ENCODE assay signal across 22 mouse cellular contexts in genomic region chr17:5650124-5650523, GRCm38 (mm10).
DNase-seq lines count a peak whose midpoint lies in the region; ATAC-seq and TF ChIP-seq lines count a peak whose summit lies in the region.
"Had no signal": no experiment of that assay in that cellular context is flagged by ENCODE, and none has a peak within 500 bp of the region (broad histone marks: within the 10 kb centered on the region; RNA-seq: fewer than 3 reads in every experiment).

No protein-coding gene starts in this region.

- ATAC-seq in activated CD4-positive, CD25-positive, alpha-beta regulatory T cell, adult 4 months: peak; percentile 29
- peak; percentile 25 for ATAC-seq in inflammation-experienced regulatory T-cells, adult 6 months
- ATAC-seq in midbrain, embryonic 15.5 days (replicated peaks): no peak
- ATAC-seq: CD4-positive, CD25-positive, alpha-beta regulatory T cell, adult 4 months; forebrain, embryonic 14.5 days; forebrain, postnatal 0 days had no signal

- no peak for TF ChIP-seq CTCF in MEL (IDR thresholded peaks at IDR 0.05 in 2 of 3, conservative IDR thresholded peaks at IDR 0.05 in 1 of 3; ENCODE audit: control insufficient read depth in 1 of 3, insufficient read depth in 1 of 3, low read depth in 2 of 3, low read length in 3 of 3, poor library complexity in 1 of 3, severe bottlenecking in 1 of 3)

- TF ChIP-seq POLR2A in MEL (IDR thresholded peaks at IDR 0.05; ENCODE audit: control insufficient read depth in 1 of 2, insufficient read depth in 1 of 2, low read depth in 1 of 2, low read length in 2 of 2, poor library complexity in 1 of 2): no peak; a peak in 1 of 4 replicates

- H3K27me3 ChIP-seq in MEL (ENCODE audit: control insufficient read depth in 1 of 2, insufficient read depth in 2 of 2, low read length in 2 of 2): no peaks in the 10 kb centered on the region
- H3K27me3 ChIP-seq in midbrain, embryonic 15.5 days (replicated peaks): no peaks in the 10 kb centered on the region
- H3K27me3 ChIP-seq: embryonic facial prominence, embryonic 12.5 days; embryonic facial prominence, embryonic 15.5 days; hindbrain, embryonic 12.5 days; hindbrain, embryonic 15.5 days had no signal

- peaks cover 0 to 13% of the 10 kb centered on the region in 2 experiments; a peak in 2 of 4 replicates for H3K36me3 ChIP-seq in MEL (ENCODE audit: control insufficient read depth in 1 of 2, insufficient read depth in 2 of 2, low read length in 2 of 2)
- H3K36me3 ChIP-seq in midbrain, embryonic 15.5 days (replicated peaks): no peaks in the 10 kb centered on the region
- H3K36me3 ChIP-seq: embryonic facial prominence, embryonic 12.5 days; embryonic facial prominence, embryonic 15.5 days; hindbrain, embryonic 12.5 days; hindbrain, embryonic 15.5 days had no signal

- TF ChIP-seq EP300 in MEL (IDR thresholded peaks at IDR 0.05; ENCODE audit: low read depth in 1 of 2, low read length in 2 of 2): no peak; a peak in 2 of 4 replicates

- TF ChIP-seq RAD21 in MEL (IDR thresholded peaks at IDR 0.05; ENCODE audit: low read depth, low read length): no peak

- DNase-seq in MEL (ENCODE audit: low read depth, low spot score): peak; percentile 85
- peak; percentile 24 for DNase-seq in thymus, postnatal 4 days
- DNase-seq in kidney, postnatal 10 days: no peak
- DNase-seq: adrenal gland, postnatal 10 days; adrenal gland, postnatal 36 days; cerebellum, adult 11 months; cerebellum, adult 2 months; cerebellum, adult 9-11 months; cerebellum, postnatal 25 days; forebrain, postnatal 0 days; gastrocnemius, adult 2 months; gastrocnemius, postnatal 14 days had no signal

- no peak overlapping the region for H3K4me2 ChIP-seq in midbrain, embryonic 15.5 days
- H3K4me2 ChIP-seq: embryonic facial prominence, embryonic 12.5 days; embryonic facial prominence, embryonic 15.5 days; heart, embryonic 11.5 days; hindbrain, embryonic 12.5 days; hindbrain, embryonic 15.5 days had no signal

- H3K79me2 ChIP-seq in MEL (ENCODE audit: control insufficient read depth, insufficient read depth, low read length, poor library complexity): no peaks in the 10 kb centered on the region

- H3K9me3 ChIP-seq in MEL (replicated peaks; ENCODE audit: insufficient read depth, low read length): no peaks in the 10 kb centered on the region
- H3K9me3 ChIP-seq in midbrain, embryonic 15.5 days: no peaks in the 10 kb centered on the region
- H3K9me3 ChIP-seq: embryonic facial prominence, embryonic 12.5 days; embryonic facial prominence, embryonic 15.5 days; hindbrain, embryonic 12.5 days; hindbrain, embryonic 15.5 days had no signal

- peak overlapping the region; percentile 25 for H3K9ac ChIP-seq in MEL (ENCODE audit: control insufficient read depth, low read depth, low read length, poor library complexity, severe bottlenecking)
- H3K9ac ChIP-seq in midbrain, embryonic 15.5 days: no peak overlapping the region
- H3K9ac ChIP-seq: embryonic facial prominence, embryonic 12.5 days; embryonic facial prominence, embryonic 15.5 days; forebrain, postnatal 0 days; hindbrain, embryonic 12.5 days; hindbrain, embryonic 15.5 days had no signal

- H3K4me3 ChIP-seq in MEL (ENCODE audit: control insufficient read depth in 1 of 2, insufficient read depth in 1 of 2, low read depth in 2 of 2, low read length in 2 of 2): peak overlapping the region; percentile 27 to 52
- no peak overlapping the region for H3K4me3 ChIP-seq in midbrain, embryonic 15.5 days
- H3K4me3 ChIP-seq: embryonic facial prominence, embryonic 12.5 days; embryonic facial prominence, embryonic 15.5 days; gastrocnemius, adult 2 months; hindbrain, embryonic 12.5 days; hindbrain, embryonic 15.5 days had no signal

- 90% methylated on average over 4 of the region's 4 CpGs for WGBS in midbrain, embryonic 15.5 days

- H3K27ac ChIP-seq in MEL (ENCODE audit: control insufficient read depth, low read depth, low read length): peak overlapping the region; percentile 86
- no peak overlapping the region for H3K27ac ChIP-seq in midbrain, embryonic 15.5 days
- H3K27ac ChIP-seq: embryonic facial prominence, embryonic 12.5 days; embryonic facial prominence, embryonic 15.5 days; gastrocnemius, adult 2 months; hindbrain, embryonic 12.5 days; hindbrain, embryonic 15.5 days had no signal

- H3K4me1 ChIP-seq in MEL (ENCODE audit: control insufficient read depth in 1 of 2, insufficient read depth in 2 of 2, low read length in 2 of 2): peaks cover 7 to 14% of the 10 kb centered on the region in 2 experiments
- H3K4me1 ChIP-seq in midbrain, embryonic 15.5 days: no peaks in the 10 kb centered on the region
- H3K4me1 ChIP-seq: embryonic facial prominence, embryonic 12.5 days; embryonic facial prominence, embryonic 15.5 days; hindbrain, embryonic 12.5 days; hindbrain, embryonic 15.5 days had no signal

TF ChIP-seq in MEL, 35 proteins besides CTCF, POLR2A, EP300 and RAD21:
- TF ChIP-seq MYB (IDR thresholded peaks at IDR 0.05; ENCODE audit: low read depth, low read length) (no peak), JUND (IDR thresholded peaks at IDR 0.05; ENCODE audit: low read depth, low read length) (no peak), SMC3 (IDR thresholded peaks at IDR 0.05; ENCODE audit: low read depth, low read length) (no peak), NELFE (IDR thresholded peaks at IDR 0.05; ENCODE audit: low read depth, low read length) (no peak; the same call in 1 of the 2 replicates), ETS1 (IDR thresholded peaks at IDR 0.05; ENCODE audit: low read depth, low read length) (0 out of 2 replicates have a peak, but pooled peaks have one; percentile 17), MAZ (IDR thresholded peaks at IDR 0.05; ENCODE audit: low read depth, low read length) (0 out of 2 replicates have a peak, but pooled peaks have one; percentile 1), TBP (IDR thresholded peaks at IDR 0.05; ENCODE audit: low read depth, low read length) (peak; percentile 72; the same call in 1 of the 2 replicates), SIN3A (IDR thresholded peaks at IDR 0.05; ENCODE audit: low read length) (peak; percentile 31)
